ENCODE assay signal across 33 mouse cellular contexts in the genomic region with DNA sequence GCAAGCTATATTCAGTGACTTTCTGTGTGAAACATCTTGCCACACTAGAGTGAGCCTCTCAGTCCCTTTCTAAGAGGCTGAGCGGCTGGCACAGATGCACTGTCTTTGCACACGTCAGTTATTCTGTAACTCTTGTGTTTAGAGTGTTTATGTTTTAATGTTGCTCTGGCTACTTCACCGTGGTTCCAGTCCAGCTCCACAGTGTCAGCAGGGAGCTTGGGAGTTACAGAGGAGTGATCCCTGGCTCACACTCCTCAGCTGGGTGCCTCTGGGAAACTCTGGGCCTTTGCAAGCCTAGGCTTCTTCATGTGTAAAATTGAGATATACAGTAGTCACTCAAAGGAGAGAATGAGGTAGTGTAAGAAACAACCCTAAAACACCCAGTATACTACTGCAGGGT. TPM values are rescaled to one million over a fixed set of nuclear protein-coding genes. Genes with fewer than 3 reads are reported as not detected.
"Had no signal": no experiment of that assay in that cellular context is flagged by ENCODE, and none has a peak within 500 bp of the region (broad histone marks: within the 10 kb centered on the region; RNA-seq: fewer than 3 reads in every experiment).

No protein-coding gene starts in this region.

- H3K9ac ChIP-seq: embryonic facial prominence, embryonic 12.5 days; embryonic facial prominence, embryonic 13.5 days; embryonic facial prominence, embryonic 15.5 days; forebrain, embryonic 12.5 days; forebrain, embryonic 13.5 days; forebrain, embryonic 15.5 days; forebrain, postnatal 0 days had no signal

- H3K4me3 ChIP-seq: embryonic facial prominence, embryonic 10.5 days; embryonic facial prominence, embryonic 12.5 days; embryonic facial prominence, embryonic 13.5 days; embryonic facial prominence, embryonic 15.5 days; erythroblast, embryonic 14.5 days; forebrain, embryonic 10.5 days; forebrain, embryonic 12.5 days; forebrain, embryonic 13.5 days; forebrain, embryonic 15.5 days; gastrocnemius, adult 2 months had no signal

- H3K27ac ChIP-seq: embryonic facial prominence, embryonic 10.5 days; embryonic facial prominence, embryonic 12.5 days; embryonic facial prominence, embryonic 13.5 days; embryonic facial prominence, embryonic 15.5 days; forebrain, embryonic 10.5 days; forebrain, embryonic 12.5 days; forebrain, embryonic 13.5 days; forebrain, embryonic 15.5 days; gastrocnemius, adult 2 months had no signal

- ATAC-seq: forebrain, embryonic 13.5 days; forebrain, embryonic 14.5 days; forebrain, embryonic 15.5 days; forebrain, embryonic 16.5 days; forebrain, postnatal 0 days had no signal

- H3K27me3 ChIP-seq: embryonic facial prominence, embryonic 12.5 days; embryonic facial prominence, embryonic 13.5 days; embryonic facial prominence, embryonic 15.5 days; forebrain, embryonic 12.5 days; forebrain, embryonic 13.5 days; forebrain, embryonic 15.5 days had no signal

- H3K4me2 ChIP-seq: embryonic facial prominence, embryonic 12.5 days; embryonic facial prominence, embryonic 13.5 days; embryonic facial prominence, embryonic 15.5 days; forebrain, embryonic 12.5 days; forebrain, embryonic 13.5 days; forebrain, embryonic 15.5 days had no signal

- DNase-seq: cerebellum, adult 2 months; cerebellum, adult 8-10 months; cerebellum, adult 9-10 months; cerebellum, adult 9-11 months; cerebellum, postnatal 10 days; cerebellum, postnatal 14 days; cerebellum, postnatal 25 days; cerebellum, postnatal 36 days; embryo, embryonic 11 days; forebrain, postnatal 0 days; gastrocnemius, adult 2 months; gastrocnemius, postnatal 10 days; gastrocnemius, postnatal 14 days; gastrocnemius, postnatal 25 days; heart, adult 11 months had no signal

- H3K4me1 ChIP-seq: embryonic facial prominence, embryonic 10.5 days; embryonic facial prominence, embryonic 12.5 days; embryonic facial prominence, embryonic 13.5 days; embryonic facial prominence, embryonic 15.5 days had no signal

- H3K9me3 ChIP-seq: embryonic facial prominence, embryonic 10.5 days; embryonic facial prominence, embryonic 12.5 days; embryonic facial prominence, embryonic 13.5 days; embryonic facial prominence, embryonic 15.5 days; forebrain, embryonic 10.5 days; forebrain, embryonic 12.5 days; forebrain, embryonic 13.5 days; forebrain, embryonic 15.5 days had no signal

RNA-seq across cellular contexts. Expression of gene Barhl1, which starts 34.4 kb away (rescaled TPM):
- total RNA-seq: common myeloid progenitor, adult 5-6 weeks; gastrocnemius, adult 18-20 months; gastrocnemius, adult 2 months; gastrocnemius, adult 8-10 months; gastrocnemius, postnatal 10 days; gastrocnemius, postnatal 14 days; gastrocnemius, postnatal 25 days; gastrocnemius, postnatal 36 days; gastrocnemius, postnatal 4 days; granulocyte monocyte progenitor cell, adult 5-6 weeks; heart, adult 18-20 months had no signal
- polyA plus RNA-seq: embryonic facial prominence, embryonic 13.5 days; embryonic facial prominence, embryonic 15.5 days; erythroblast, embryonic 14.5 days had no signal
